Mouse (Mus musculus) embryonic fibroblast, embryonic 13.5 days (primary cell): ENCODE measurements at regions not wholly inside any gene's neighbourhood (a gene's known extent, or its start where the extent isn't known, plus 50 kb on each side); places are given as distances from the start of the nearest gene placed in this dataset.

ENCODE experiments used
- CTCF ChIP-seq: IDR thresholded peaks from 2 replicates; pipeline ENCODE4 v1.5.1; 2011; ENCODE audit warnings: mild to moderate bottlenecking, control low read depth, low read length, moderate library complexity, borderline replicate concordance; ENCODE audit not compliant: insufficient read depth
- POLR2A ChIP-seq: IDR thresholded peaks from 2 replicates; pipeline ENCODE4 v1.6.1; 2011; ENCODE audit warnings: low read depth, mild to moderate bottlenecking, control low read depth, low read length, moderate library complexity

- no peak for TF ChIP-seq POLR2A
- no peak for TF ChIP-seq CTCF
Measured at GRCm38 (mm10) chr13:107513274-107514146, 491.6 kb upstream of the Kif2a start.
